Mouse (Mus musculus) cerebellum, adult 2 months (tissue): ENCODE measurements around the gene Dcbld1.

Experiments
- CTCF ChIP-seq: fragments of 200-500 bp; IDR thresholded peaks from 2 replicates; pipeline ENCODE4 v1.5.1; 2011; ENCODE audit warnings: low read depth, mild to moderate bottlenecking, control low read depth, low read length, moderate library complexity, borderline replicate concordance; ENCODE audit not compliant: insufficient read depth
- POLR2A ChIP-seq: fragments of 200-500 bp; IDR thresholded peaks from 2 replicates; pipeline ENCODE4 v1.6.1; 2011; ENCODE audit warnings: low read length, control low read depth, borderline replicate concordance; ENCODE audit not compliant: insufficient read depth

GRCm38 (mm10) chr10:52274910-52275604 is 41.6 kb downstream of the Dcbld1 start:
- no peak for TF ChIP-seq POLR2A
- no peak for TF ChIP-seq CTCF
